Mouse (Mus musculus): ENCODE measurements around the gene Kcng1.

- TF ChIP-seq CTCF (IDR thresholded peaks at IDR 0.05; ENCODE audit: control insufficient read depth, insufficient read depth, insufficient read length), result no peak
- no peak for TF ChIP-seq CEBPB (IDR thresholded peaks at IDR 0.05; ENCODE audit: low read depth)
- no peak for TF ChIP-seq MAX (IDR thresholded peaks at IDR 0.05)
- TF ChIP-seq MYOD1 (IDR thresholded peaks at IDR 0.05; ENCODE audit: control insufficient read depth, insufficient read length, low read depth), result no peak
- no peak for TF ChIP-seq FOSL1 (IDR thresholded peaks at IDR 0.05; ENCODE audit: insufficient read depth, low read length, poor library complexity, severe bottlenecking)
Measured at GRCm38 (mm10) chr2:168281582-168281981, at the start of gene Kcng1.

Measured in C2C12 (cell line).